Comparison of ENCODE assay signal across 26 mouse cellular contexts in the genomic region with DNA sequence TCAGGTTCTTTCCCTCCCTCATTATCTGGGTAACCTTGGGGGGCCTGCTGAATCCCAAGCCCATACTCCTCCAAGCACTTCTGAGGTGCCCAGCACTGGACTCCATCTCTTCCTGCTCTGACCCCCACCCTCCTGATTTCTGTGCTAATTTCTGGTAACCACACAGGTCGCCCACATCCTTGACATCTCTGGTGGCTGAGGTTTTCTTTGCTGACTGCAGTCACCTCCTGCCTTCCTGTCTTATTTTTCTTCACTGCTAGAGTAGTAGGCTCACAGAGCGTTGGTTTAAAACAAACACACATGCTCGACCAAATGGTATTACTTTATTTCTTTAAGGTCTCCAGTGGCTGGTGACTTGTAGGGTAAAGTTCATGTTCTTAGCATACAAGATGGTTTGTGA. TPM values are rescaled to one million over a fixed set of nuclear protein-coding genes. Genes with fewer than 3 reads are reported as not detected.
DNase-seq lines count a peak whose midpoint lies in the region; ATAC-seq lines count a peak whose summit lies in the region.
"Had no signal": no experiment of that assay in that cellular context is flagged by ENCODE, and none has a peak within 500 bp of the region (broad histone marks: within the 10 kb centered on the region; RNA-seq: fewer than 3 reads in every experiment).

No protein-coding gene starts in this region.

- no peaks in the 10 kb centered on the region for H3K9me3 ChIP-seq in heart, embryonic 12.5 days (replicated peaks)
- no peaks in the 10 kb centered on the region for H3K9me3 ChIP-seq in liver, embryonic 11.5 days (ENCODE audit: control insufficient read depth, low read length)
- H3K9me3 ChIP-seq: forebrain, embryonic 12.5 days; hindbrain, embryonic 10.5 days; liver, embryonic 12.5 days; midbrain, embryonic 10.5 days had no signal

- peaks cover 15% of the 10 kb centered on the region for H3K4me1 ChIP-seq in heart, embryonic 12.5 days (replicated peaks)
- H3K4me1 ChIP-seq in liver, embryonic 11.5 days (replicated peaks; ENCODE audit: control insufficient read depth, insufficient read depth, low read length): peaks cover 18% of the 10 kb centered on the region
- H3K4me1 ChIP-seq: forebrain, embryonic 12.5 days; hindbrain, embryonic 10.5 days; midbrain, embryonic 10.5 days had no signal

- H3K9ac ChIP-seq in heart, embryonic 12.5 days: no peak overlapping the region
- H3K9ac ChIP-seq in liver, embryonic 11.5 days (ENCODE audit: low read depth, low read length): no peak overlapping the region
- H3K9ac ChIP-seq: forebrain, embryonic 12.5 days; liver, embryonic 12.5 days had no signal

- 0 out of 2 replicates have a peak, but pooled peaks have one; percentile 30 for ATAC-seq in monocyte, adult 5-6 weeks (replicated peaks; ENCODE audit: insufficient number of reproducible peaks, low FRiP score, low TSS enrichment, poor library complexity, severe bottlenecking)
- no peak for ATAC-seq in heart, embryonic 12.5 days (ENCODE audit: insufficient number of reproducible peaks, low FRiP score)
- no peak for ATAC-seq in liver, embryonic 11.5 days (replicated peaks; ENCODE audit: low FRiP score)
- ATAC-seq: hindbrain, postnatal 0 days; liver, embryonic 12.5 days had no signal

- H3K4me2 ChIP-seq in heart, embryonic 12.5 days: no peak overlapping the region
- no peak overlapping the region for H3K4me2 ChIP-seq in liver, embryonic 11.5 days
- H3K4me2 ChIP-seq: forebrain, embryonic 12.5 days; liver, embryonic 12.5 days had no signal

- H3K4me3 ChIP-seq in heart, embryonic 12.5 days: no peak overlapping the region
- H3K4me3 ChIP-seq in liver, embryonic 11.5 days (ENCODE audit: low read depth, low read length): no peak overlapping the region
- H3K4me3 ChIP-seq: forebrain, embryonic 12.5 days; heart, adult 2 months; hindbrain, embryonic 10.5 days; liver, embryonic 12.5 days; midbrain, embryonic 10.5 days had no signal

- no peaks in the 10 kb centered on the region for H3K27me3 ChIP-seq in heart, embryonic 12.5 days (replicated peaks)
- no peaks in the 10 kb centered on the region for H3K27me3 ChIP-seq in liver, embryonic 11.5 days (replicated peaks; ENCODE audit: control insufficient read depth, insufficient read depth, low read length)
- H3K27me3 ChIP-seq: forebrain, embryonic 12.5 days; liver, embryonic 12.5 days had no signal

- WGBS in heart, embryonic 12.5 days: 66% methylated on average over 3 of the region's 3 CpGs
- WGBS in liver, embryonic 11.5 days: 50% methylated on average over 3 of the region's 3 CpGs

- intact Hi-C loops in gastrocnemius, postnatal 36 days (cut with DNase I): no loop called here

- H3K36me3 ChIP-seq in heart, embryonic 12.5 days: no peaks in the 10 kb centered on the region
- H3K36me3 ChIP-seq in liver, embryonic 11.5 days (ENCODE audit: control insufficient read depth, insufficient read depth, low read length): no peaks in the 10 kb centered on the region
- H3K36me3 ChIP-seq: forebrain, embryonic 12.5 days; hindbrain, embryonic 10.5 days; liver, embryonic 12.5 days; midbrain, embryonic 10.5 days had no signal

- no peak overlapping the region for H3K27ac ChIP-seq in heart, embryonic 12.5 days (ENCODE audit: poor library complexity, severe bottlenecking)
- no peak overlapping the region for H3K27ac ChIP-seq in liver, embryonic 11.5 days (ENCODE audit: low read depth, low read length)
- H3K27ac ChIP-seq: forebrain, embryonic 12.5 days; heart, adult 2 months; hindbrain, embryonic 10.5 days; hindbrain, postnatal 0 days; liver, embryonic 12.5 days; midbrain, embryonic 10.5 days; stomach, postnatal 0 days had no signal

- DNase-seq in CD4-positive, CD25-positive, alpha-beta regulatory T cell, adult 2 months (ENCODE audit: low read depth, low spot score): peak; percentile 73
- peak; percentile 77 for DNase-seq in T-cell, adult 2 months (ENCODE audit: low spot score)
- DNase-seq in thymus, postnatal 10 days (ENCODE audit: low spot score in 2 of 2): peak; percentile 26 to 27
- DNase-seq in gastrocnemius, postnatal 36 days: no peak
- DNase-seq in right cerebral cortex, postnatal 4 days: no peak
- DNase-seq in liver, embryonic 11.5 days (ENCODE audit: low spot score): no peak
- DNase-seq: cerebellum, adult 8-10 months; gastrocnemius, postnatal 10 days; heart, adult 2 months; kidney, adult 9 months; kidney, postnatal 36 days; lung, adult 2 months had no signal

RNA-seq across cellular contexts. Expression of a gene that starts 49.1 kb away (rescaled TPM):
- total RNA-seq in monocyte, adult 5-6 weeks (2017): 408 to 1,020 TPM (median 414 TPM) in 3 replicates
- 100 to 1,000 TPM; 171 to 208 TPM for total RNA-seq in gastrocnemius, postnatal 36 days (2021)
- polyA plus RNA-seq in heart, embryonic 12.5 days (2016; fragmentation: Nextera tagmentation; extraction: Ambion mirVana): 26.0 and 27.1 TPM in 2 replicates
- 2.6 and 3.7 TPM in 2 replicates for polyA plus RNA-seq in liver, embryonic 11.5 days (2014; fragmentation: Nextera tagmentation; extraction: Ambion mirVana)

RNA-seq across cellular contexts. Expression of a gene that starts 49.6 kb away (rescaled TPM):
- total RNA-seq in monocyte, adult 5-6 weeks (2017): not detected in 3 replicates
- total RNA-seq in gastrocnemius, postnatal 36 days (2021): not detected
- not detected in 2 replicates for polyA plus RNA-seq in heart, embryonic 12.5 days (2016; fragmentation: Nextera tagmentation; extraction: Ambion mirVana)
- polyA plus RNA-seq in liver, embryonic 11.5 days (2014; fragmentation: Nextera tagmentation; extraction: Ambion mirVana): not detected in 2 replicates
- total RNA-seq: adrenal gland, adult 18-20 months; hindbrain, postnatal 0 days; layer of hippocampus, postnatal 10 days; neutrophil, adult 5-6 weeks had no signal
- polyA plus RNA-seq: cortical plate, adult 2 months; embryonic facial prominence, embryonic 11.5 days; forebrain, embryonic 12.5 days; hindbrain, embryonic 10.5 days; hindbrain, postnatal 0 days; limb, embryonic 11.5 days; liver, embryonic 12.5 days; midbrain, embryonic 10.5 days had no signal

Comparison
In these comparisons a context has a peak if more than half of its experiments do, and no peak if none do; other contexts are left out.
1. DNase-seq: peak in CD4-positive, CD25-positive, alpha-beta regulatory T cell, adult 2 months (single experiment), T-cell, adult 2 months (single experiment) and thymus, postnatal 10 days (2 of 2); none in gastrocnemius, postnatal 36 days (0 of 2), right cerebral cortex, postnatal 4 days (single experiment) and liver, embryonic 11.5 days (single experiment).